Mouse (Mus musculus) small intestine, adult 2 months (tissue): Measurements from ENCODE around the gene Ttc17.

Experiments used
- CTCF ChIP-seq: fragments of 200-500 bp; IDR thresholded peaks from 2 replicates; pipeline ENCODE4 v1.5.1; 2012; ENCODE audit warnings: low read depth, mild to moderate bottlenecking, control low read depth, inconsistent platforms, low read length, moderate library complexity, mixed read lengths; ENCODE audit not compliant: insufficient replicate concordance, insufficient read length; ENCODE audit errors: extremely low read depth
- POLR2A ChIP-seq: fragments of 200-500 bp; IDR thresholded peaks from 2 replicates; pipeline ENCODE4 v1.6.1; 2012; ENCODE audit warnings: low read depth, mild to moderate bottlenecking, control low read depth, inconsistent platforms, low read length, moderate library complexity

DNA sequence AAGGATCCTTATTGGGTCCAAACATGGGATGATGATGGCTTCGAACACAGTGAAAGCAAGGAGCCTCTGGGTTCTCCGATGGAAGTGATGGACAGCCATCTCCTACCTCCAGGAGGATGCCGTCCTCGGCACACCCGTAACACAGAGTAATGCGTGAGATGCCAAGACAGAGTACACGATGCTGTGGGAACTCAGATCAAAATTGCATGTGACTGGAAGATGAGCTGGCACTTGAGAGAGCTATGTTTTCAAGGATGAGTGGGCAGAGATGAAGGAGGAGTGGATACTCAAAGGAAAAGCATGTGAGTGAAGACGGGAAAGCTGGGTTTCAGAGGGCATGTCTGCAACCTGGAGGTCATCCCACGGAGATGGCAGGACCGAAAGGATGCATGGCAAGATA is 135.3 kb downstream of the Ttc17 start:
- TF ChIP-seq POLR2A (no peak), CTCF (no peak)
